Mouse (Mus musculus) thymus, adult 2 months (tissue): ENCODE data around the gene Abhd11.

Experiments
- CTCF ChIP-seq: fragments of 200-500 bp; IDR thresholded peaks from 2 replicates; pipeline ENCODE4 v1.5.1; 2012; ENCODE audit warnings: mild to moderate bottlenecking, control low read depth, low read length, moderate library complexity, borderline replicate concordance; ENCODE audit not compliant: control insufficient read depth, poor library complexity, insufficient read depth; ENCODE audit errors: extremely low read depth
- POLR2A ChIP-seq: fragments of 200-500 bp; IDR thresholded peaks from 2 replicates; pipeline ENCODE4 v1.6.1; 2012; ENCODE audit warnings: mild to moderate bottlenecking, low read length, control low read depth, moderate library complexity; ENCODE audit not compliant: control insufficient read depth, poor library complexity, insufficient read depth; ENCODE audit errors: extremely low read depth

- no peak for TF ChIP-seq POLR2A
- TF ChIP-seq CTCF, result no peak
Observed at GRCm38 (mm10) chr5:135011809-135012613, 3.1 kb downstream of the Abhd11 start.
